Mouse (Mus musculus): ENCODE data around the gene Mrps18a. TPM values are rescaled to one million over a fixed set of nuclear protein-coding genes. Genes with fewer than 3 reads are reported as not detected.

Gene Mrps18a
- polyA plus RNA-seq, 1 experiment from 2014 or later, result 103 TPM

DNA sequence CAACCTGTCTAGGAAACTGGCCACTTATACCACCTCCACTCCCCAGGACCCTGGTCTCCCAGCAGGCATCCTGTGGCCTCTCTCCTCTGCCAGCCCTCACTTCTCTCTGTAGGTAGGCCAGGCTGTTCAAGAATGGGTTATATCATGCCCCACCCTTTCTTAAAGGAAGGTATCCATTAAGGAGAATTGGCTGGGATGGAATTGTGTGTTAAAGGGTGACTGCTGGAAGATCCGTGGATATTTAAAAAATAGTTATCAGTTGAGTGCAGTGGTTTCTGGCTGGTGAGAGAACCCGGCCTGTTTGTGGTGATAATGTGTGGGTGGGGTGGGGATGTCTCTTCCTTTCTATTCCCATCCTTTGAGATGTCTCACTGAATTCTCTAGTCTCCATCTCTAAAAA lies 48.5 kb downstream of the Mrps18a start:
- Histone ChIP-seq H3K4me1 (ENCODE audit: insufficient read depth, low read depth, low read length) (peaks cover 3% of the 10 kb centered on the region; the same call in 1 of the 2 replicates), H3K36me3 (ENCODE audit: insufficient read depth, low read length) (no peaks in the 10 kb centered on the region; the same call in 1 of the 2 replicates), H3K4me3 (ENCODE audit: low read depth, low read length) (no peak overlapping the region), H3K9me3 (ENCODE audit: low read length) (no peaks in the 10 kb centered on the region), H3K4me2 (replicated peaks; ENCODE audit: low read depth, low read length) (peak overlapping the region; percentile 69), H3K27ac (ENCODE audit: low read length) (peak overlapping the region; percentile 90), H3K27me3 (replicated peaks; ENCODE audit: insufficient read depth, low read length) (no peaks in the 10 kb centered on the region), H3K9ac (replicated peaks; ENCODE audit: low read depth) (no peak overlapping the region)
- DNase-seq (ENCODE audit: low spot score) (no peak), ATAC-seq (no peak)
- no peak for TF ChIP-seq EP300 (IDR thresholded peaks at IDR 0.05)
- TF ChIP-seq CTCF (IDR thresholded peaks at IDR 0.05), result no peak
- 56% methylated on average over 2 of the region's 2 CpGs for WGBS

DNA sequence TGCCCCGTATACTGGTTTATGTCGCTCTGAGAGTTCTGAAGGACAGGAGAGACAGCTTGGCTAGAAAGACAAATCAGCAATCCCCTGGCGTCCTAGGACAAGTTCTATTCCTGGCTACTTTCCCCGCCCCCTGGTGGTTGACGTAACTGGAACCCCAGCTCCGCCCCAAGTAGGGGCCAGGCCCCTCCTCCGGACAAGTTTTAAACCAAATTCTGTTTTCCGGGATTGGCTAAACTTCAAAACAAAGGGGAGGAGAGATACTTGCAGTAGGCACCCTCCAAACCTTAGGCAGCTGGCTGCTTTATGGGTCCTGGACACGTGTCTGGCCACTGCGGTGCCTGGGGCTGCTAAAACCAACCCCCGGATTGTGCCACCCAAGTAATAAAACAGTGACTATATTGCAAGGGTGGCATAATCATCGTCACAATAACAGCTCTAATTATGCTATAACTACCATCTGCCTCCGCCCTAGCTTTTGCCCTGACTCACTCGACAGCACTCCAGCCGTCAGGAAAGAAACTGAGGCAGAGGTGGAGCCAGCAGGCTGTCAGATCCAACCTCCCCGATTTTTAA lies 49.4 kb downstream of the Mrps18a start:
- H3K4me2 ChIP-seq (replicated peaks; ENCODE audit: low read depth, low read length), result peak overlapping the region; percentile 69
- H3K27ac ChIP-seq (ENCODE audit: low read length), result peak overlapping the region; percentile 90
- peaks cover 6% of the 10 kb centered on the region for H3K36me3 ChIP-seq (ENCODE audit: insufficient read depth, low read length)
- DNase-seq (ENCODE audit: low spot score) (peak; percentile 98), ATAC-seq (peak; percentile 68)
- H3K4me3 ChIP-seq (ENCODE audit: low read depth, low read length), result peak overlapping the region; percentile 72
- no peaks in the 10 kb centered on the region for H3K27me3 ChIP-seq (replicated peaks; ENCODE audit: insufficient read depth, low read length)
- peak; percentile 63 for TF ChIP-seq CTCF (IDR thresholded peaks at IDR 0.05)
- TF ChIP-seq EP300 (IDR thresholded peaks at IDR 0.05), result peak; percentile 40
- H3K9me3 ChIP-seq (ENCODE audit: low read length), result no peaks in the 10 kb centered on the region
- peaks cover 3% of the 10 kb centered on the region; the same call in 1 of the 2 replicates for H3K4me1 ChIP-seq (ENCODE audit: insufficient read depth, low read depth, low read length)
- WGBS, result 2% methylated on average over 16 of the region's 16 CpGs
- H3K9ac ChIP-seq (replicated peaks; ENCODE audit: low read depth), result no peak overlapping the region; the same call in 1 of the 2 replicates

DNA sequence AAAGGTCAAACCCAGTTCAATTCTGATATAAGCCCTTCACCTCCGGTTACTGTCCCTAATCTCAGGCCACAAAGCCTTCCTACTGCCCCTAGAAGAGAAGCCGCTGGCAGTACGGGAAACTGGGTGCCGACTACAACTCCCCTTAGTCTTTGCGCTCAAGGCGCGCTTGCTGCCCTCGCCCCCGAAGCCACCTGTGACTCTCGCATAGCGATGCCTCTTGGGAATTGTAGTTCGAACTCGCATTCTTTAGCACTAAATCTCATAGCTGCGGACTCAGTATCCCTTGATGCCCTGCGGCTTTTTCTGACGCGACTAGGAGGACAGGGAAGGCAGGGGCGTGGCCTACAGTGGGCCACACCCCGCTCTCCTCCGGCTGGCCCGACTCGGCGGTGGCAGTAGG lies 49.9 kb downstream of the Mrps18a start, which contains the start of gene Gtpbp2:
Gene Gtpbp2 (plus strand): TSS at position 347 of the 400 bp plus-strand sequence.
- Histone ChIP-seq H3K4me3 (ENCODE audit: low read depth, low read length) (peak within 1 kb of the TSS; percentile 72), H3K4me1 (ENCODE audit: insufficient read depth, low read depth, low read length) (peaks cover 3% of the 10 kb centered on the region; the same call in 1 of the 2 replicates), H3K4me2 (replicated peaks; ENCODE audit: low read depth, low read length) (peak within 1 kb of the TSS; percentile 69), H3K27me3 (replicated peaks; ENCODE audit: insufficient read depth, low read length) (no peaks in the 10 kb centered on the region), H3K27ac (ENCODE audit: low read length) (peak within 1 kb of the TSS; percentile 90), H3K9ac (replicated peaks; ENCODE audit: low read depth) (peak within 1 kb of the TSS; percentile 58), H3K36me3 (ENCODE audit: insufficient read depth, low read length) (peaks cover 11% of the 10 kb centered on the region), H3K9me3 (ENCODE audit: low read length) (no peaks in the 10 kb centered on the region)
- 0% methylated on average over 21 of the region's 23 CpGs for WGBS
- TF ChIP-seq EP300 (IDR thresholded peaks at IDR 0.05) (no peak; the same call in 1 of the 2 replicates), CTCF (IDR thresholded peaks at IDR 0.05) (no peak)
- peak; percentile 100 for DNase-seq (ENCODE audit: low spot score)
- peak; percentile 93 for ATAC-seq

DNA sequence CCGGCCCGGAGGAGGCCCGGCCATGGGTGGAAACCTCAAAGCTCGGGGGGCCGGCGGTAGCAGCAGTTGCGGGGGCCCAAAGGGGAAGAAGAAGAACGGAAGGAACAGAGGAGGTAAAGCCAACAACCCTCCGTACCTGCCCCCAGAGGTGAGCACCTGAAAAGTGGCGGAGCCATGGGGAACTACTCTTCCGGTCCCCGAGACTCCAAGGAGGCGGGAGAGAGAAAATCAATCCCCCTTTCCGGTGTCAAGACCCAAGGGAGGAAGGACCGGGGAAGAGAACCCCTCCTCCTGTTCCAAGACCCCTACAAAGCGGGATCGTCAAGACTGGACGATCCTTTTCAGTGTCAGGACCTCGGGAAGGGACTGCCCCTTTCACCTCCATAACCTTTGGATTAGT lies 50.4 kb downstream of the Mrps18a start:
- peak; percentile 70 for DNase-seq (ENCODE audit: low spot score)
- peak overlapping the region; percentile 72 for H3K4me3 ChIP-seq (ENCODE audit: low read depth, low read length)
- no peaks in the 10 kb centered on the region for H3K27me3 ChIP-seq (replicated peaks; ENCODE audit: insufficient read depth, low read length)
- H3K4me2 ChIP-seq (replicated peaks; ENCODE audit: low read depth, low read length), result peak overlapping the region; percentile 65
- H3K9me3 ChIP-seq (ENCODE audit: low read length), result no peaks in the 10 kb centered on the region
- WGBS, result 0% methylated on average over 19 of the region's 19 CpGs
- peak overlapping the region; percentile 58 for H3K9ac ChIP-seq (replicated peaks; ENCODE audit: low read depth)
- peak overlapping the region; percentile 83 for H3K27ac ChIP-seq (ENCODE audit: low read length)
- H3K36me3 ChIP-seq (ENCODE audit: insufficient read depth, low read length), result peaks cover 13% of the 10 kb centered on the region
- TF ChIP-seq EP300 (IDR thresholded peaks at IDR 0.05) (no peak), CTCF (IDR thresholded peaks at IDR 0.05) (no peak)
- peak; percentile 17 for ATAC-seq
- H3K4me1 ChIP-seq (ENCODE audit: insufficient read depth, low read depth, low read length), result peaks cover 3% of the 10 kb centered on the region; the same call in 1 of the 2 replicates

DNA sequence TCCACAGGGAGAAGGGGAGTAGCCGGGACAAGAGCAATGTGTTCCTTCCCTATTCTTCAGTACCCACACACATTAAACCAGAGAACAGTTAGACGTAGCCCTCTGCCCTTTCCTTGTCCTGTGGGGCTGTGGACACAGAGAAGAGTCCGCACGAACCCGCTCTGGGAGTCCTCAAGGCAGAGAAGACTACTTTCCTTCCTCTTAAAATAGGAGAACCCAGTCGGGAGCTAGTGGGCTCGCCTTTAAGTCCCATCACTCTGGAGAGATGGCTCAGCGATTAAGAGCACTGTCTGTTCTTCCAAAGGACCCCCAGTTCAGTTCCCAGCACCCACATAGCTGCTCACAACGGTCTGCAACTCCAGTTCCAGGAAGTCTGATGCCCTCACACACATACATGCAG lies 50.9 kb downstream of the Mrps18a start:
- Histone ChIP-seq H3K4me3 (ENCODE audit: low read depth, low read length) (peak overlapping the region; percentile 72), H3K9ac (replicated peaks; ENCODE audit: low read depth) (peak overlapping the region; percentile 58), H3K4me2 (replicated peaks; ENCODE audit: low read depth, low read length) (peak overlapping the region; percentile 65), H3K27me3 (replicated peaks; ENCODE audit: insufficient read depth, low read length) (no peaks in the 10 kb centered on the region), H3K36me3 (ENCODE audit: insufficient read depth, low read length) (peaks cover 18% of the 10 kb centered on the region), H3K4me1 (ENCODE audit: insufficient read depth, low read depth, low read length) (peaks cover 3% of the 10 kb centered on the region; the same call in 1 of the 2 replicates), H3K9me3 (ENCODE audit: low read length) (no peaks in the 10 kb centered on the region), H3K27ac (ENCODE audit: low read length) (peak overlapping the region; percentile 83)
- TF ChIP-seq EP300 (IDR thresholded peaks at IDR 0.05), result no peak
- no peak for TF ChIP-seq CTCF (IDR thresholded peaks at IDR 0.05)
- ATAC-seq (no peak), DNase-seq (ENCODE audit: low spot score) (no peak)
- 40% methylated on average over 9 of the region's 9 CpGs for WGBS

DNA sequence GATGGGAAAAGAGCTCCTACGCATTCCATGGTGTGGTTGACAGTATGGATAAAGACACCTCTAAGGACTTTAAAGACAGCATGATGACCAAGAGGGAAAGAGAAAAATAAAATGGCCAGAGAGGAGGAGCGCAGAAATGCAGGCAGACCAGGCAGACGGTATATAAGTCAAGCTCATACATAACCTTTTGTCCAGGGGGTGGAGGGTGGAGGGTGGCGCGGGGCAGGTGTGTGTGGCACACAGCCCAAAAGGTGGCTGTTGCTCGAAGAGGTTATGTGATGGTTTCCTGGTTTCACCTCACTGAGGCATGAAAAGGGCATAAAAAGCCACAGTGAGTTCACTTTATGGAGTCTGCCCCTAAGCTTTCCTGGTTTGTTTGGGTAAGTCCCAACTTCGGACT lies 51.8 kb downstream of the Mrps18a start:
- TF ChIP-seq EP300 (IDR thresholded peaks at IDR 0.05), result no peak
- TF ChIP-seq CTCF (IDR thresholded peaks at IDR 0.05), result no peak
- peaks cover 3% of the 10 kb centered on the region; the same call in 1 of the 2 replicates for H3K4me1 ChIP-seq (ENCODE audit: insufficient read depth, low read depth, low read length)
- no peaks in the 10 kb centered on the region for H3K27me3 ChIP-seq (replicated peaks; ENCODE audit: insufficient read depth, low read length)
- H3K27ac ChIP-seq (ENCODE audit: low read length), result peak overlapping the region; percentile 74
- H3K9ac ChIP-seq (replicated peaks; ENCODE audit: low read depth), result 0 out of 2 replicates have a peak overlapping the region, but pooled peaks have one; percentile 16
- no peak for DNase-seq (ENCODE audit: low spot score)
- no peaks in the 10 kb centered on the region for H3K9me3 ChIP-seq (ENCODE audit: low read length)
- WGBS, result 61% methylated on average over 7 of the region's 7 CpGs
- 0 out of 2 replicates have a peak overlapping the region, but pooled peaks have one; percentile 20 for H3K4me3 ChIP-seq (ENCODE audit: low read depth, low read length)
- H3K36me3 ChIP-seq (ENCODE audit: insufficient read depth, low read length), result peaks cover 25% of the 10 kb centered on the region
- H3K4me2 ChIP-seq (replicated peaks; ENCODE audit: low read depth, low read length), result peak overlapping the region; percentile 52
- ATAC-seq, result no peak

Data from lung, postnatal 0 days (tissue).